Mouse (Mus musculus): ENCODE results near the gene Slc25a1.
"Not testable (repeated sequence)": the region's sequence is repeated elsewhere in the genome, so short reads cannot be mapped to it uniquely, and the experiment has no call there.

Slc25a1 gene

GRCm38 (mm10) chr16:17928087-17928580 is at the start of gene Slc25a1:
Gene Slc25a1, minus strand, starts transcription at chr16:17928219.
- peak; percentile 58 for ATAC-seq (ENCODE audit: low TSS enrichment)

GRCm38 (mm10) chr16:17971853-17972252 is 43.8 kb upstream of the Slc25a1 start:
- no peak for ATAC-seq (ENCODE audit: low TSS enrichment)

GRCm38 (mm10) chr16:17962091-17962490 is 34.1 kb upstream of the Slc25a1 start:
- no peak for ATAC-seq (ENCODE audit: low TSS enrichment)

- not testable (repeated sequence) for ATAC-seq (ENCODE audit: low TSS enrichment)
These were observed 28.1 kb upstream of the Slc25a1 start for GRCm38 (mm10) chr16:17956052-17956638.

- no peak for ATAC-seq (ENCODE audit: low TSS enrichment)
These were observed 23.6 kb upstream of the Slc25a1 start for GRCm38 (mm10) chr16:17951618-17952017.

GRCm38 (mm10) chr16:17950068-17950467 is 22.0 kb upstream of the Slc25a1 start:
- no peak for ATAC-seq (ENCODE audit: low TSS enrichment)

GRCm38 (mm10) chr16:17949421-17949877 is 21.4 kb upstream of the Slc25a1 start:
- ATAC-seq (ENCODE audit: low TSS enrichment), result peak; percentile 88

GRCm38 (mm10) chr16:17945081-17945831 is 17.2 kb upstream of the Slc25a1 start:
- ATAC-seq (ENCODE audit: low TSS enrichment), result no peak

GRCm38 (mm10) chr16:17943466-17943865 is 15.4 kb upstream of the Slc25a1 start:
- no peak for ATAC-seq (ENCODE audit: low TSS enrichment)

- no peak for ATAC-seq (ENCODE audit: low TSS enrichment)
These were observed 11.3 kb upstream of the Slc25a1 start for GRCm38 (mm10) chr16:17939255-17939751.

GRCm38 (mm10) chr16:17938821-17939220 is 10.8 kb upstream of the Slc25a1 start:
- ATAC-seq (ENCODE audit: low TSS enrichment), result peak; percentile 93

GRCm38 (mm10) chr16:17938187-17938586 is 10.2 kb upstream of the Slc25a1 start:
- ATAC-seq (ENCODE audit: low TSS enrichment), result no peak

GRCm38 (mm10) chr16:17936776-17937175 is 8.8 kb upstream of the Slc25a1 start:
- no peak for ATAC-seq (ENCODE audit: low TSS enrichment)

- no peak for ATAC-seq (ENCODE audit: low TSS enrichment)
These were observed 6.5 kb upstream of the Slc25a1 start for GRCm38 (mm10) chr16:17934445-17934910.

- no peak for ATAC-seq (ENCODE audit: low TSS enrichment)
These were observed 5.8 kb upstream of the Slc25a1 start for GRCm38 (mm10) chr16:17933594-17934444.

GRCm38 (mm10) chr16:17931906-17932460 is 4.0 kb upstream of the Slc25a1 start:
- peak; percentile 21; the same call in 1 of the 2 replicates for ATAC-seq (ENCODE audit: low TSS enrichment)

GRCm38 (mm10) chr16:17929631-17930030 is 1.6 kb upstream of the Slc25a1 start:
- ATAC-seq (ENCODE audit: low TSS enrichment), result no peak

GRCm38 (mm10) chr16:17929211-17929610 is 1.2 kb upstream of the Slc25a1 start:
- ATAC-seq (ENCODE audit: low TSS enrichment), result no peak

GRCm38 (mm10) chr16:17928627-17929104 is 647 bp upstream of the Slc25a1 start:
- ATAC-seq (ENCODE audit: low TSS enrichment), result peak; percentile 35; the same call in 1 of the 2 replicates

- peak; percentile 10; the same call in 1 of the 2 replicates for ATAC-seq (ENCODE audit: low TSS enrichment)
These were observed 502 bp downstream of the Slc25a1 start for GRCm38 (mm10) chr16:17927351-17928082.
